Mouse (Mus musculus): Measurements from ENCODE around the gene Eif4g2. TPM values are rescaled to one million over a fixed set of nuclear protein-coding genes. Genes with fewer than 3 reads are reported as not detected.
A peak's percentile ranks its signal among the peaks of the same experiment; 100 is the strongest.

Gene Eif4g2
- total and polyA plus RNA-seq, 3 experiments, result 332 to 958 (median 935) TPM

GRCm38 (mm10) chr7:111028281-111029045 lies 54.4 kb downstream of the Eif4g2 start, which contains the start of gene Ctr9 (continued):
- peak in 1 of 2 experiments; percentile 15; a peak in 1 of 4 replicates for TF ChIP-seq EP300 (IDR thresholded peaks at IDR 0.05; ENCODE audit: low read depth in 1 of 2, low read length in 2 of 2)
- TF ChIP-seq KAT2A (conservative IDR thresholded peaks at IDR 0.05; ENCODE audit: low read depth, low read length), result peak; percentile 68; the same call in 1 of the 2 replicates
- TF ChIP-seq POLR2A (IDR thresholded peaks at IDR 0.05; ENCODE audit: control insufficient read depth in 1 of 2, insufficient read depth in 1 of 2, low read depth in 1 of 2, low read length in 2 of 2, poor library complexity in 1 of 2), result peak in 1 of 2 experiments; percentile 85; a peak in 2 of 4 replicates
- no peak for TF ChIP-seq USF1 (IDR thresholded peaks at IDR 0.05; ENCODE audit: low read depth, low read length)

- no peak for DNase-seq (ENCODE audit: low read depth, low spot score)
- no peak overlapping the region for H3K27ac ChIP-seq (ENCODE audit: control insufficient read depth, low read depth, low read length)
- peaks cover 10% of the 10 kb centered on the region for H3K79me2 ChIP-seq (ENCODE audit: control insufficient read depth, insufficient read depth, low read length, poor library complexity)
- no peak overlapping the region for H3K4me3 ChIP-seq (ENCODE audit: control insufficient read depth in 1 of 2, insufficient read depth in 1 of 2, low read depth in 2 of 2, low read length in 2 of 2)
- H3K4me1 ChIP-seq (ENCODE audit: control insufficient read depth in 1 of 2, insufficient read depth in 2 of 2, low read length in 2 of 2), result peaks cover 0 to 10% of the 10 kb centered on the region in 2 experiments; a peak in 3 of 4 replicates
- H3K9me3 ChIP-seq (replicated peaks; ENCODE audit: insufficient read depth, low read length), result no peaks in the 10 kb centered on the region
- H3K36me3 ChIP-seq (ENCODE audit: control insufficient read depth in 1 of 2, insufficient read depth in 2 of 2, low read length in 2 of 2), result peaks cover 0 to 9% of the 10 kb centered on the region in 2 experiments; a peak in 2 of 4 replicates
- H3K27me3 ChIP-seq (ENCODE audit: control insufficient read depth in 1 of 2, insufficient read depth in 2 of 2, low read length in 2 of 2), result no peaks in the 10 kb centered on the region
- TF ChIP-seq E2F4 (IDR thresholded peaks at IDR 0.05; ENCODE audit: borderline replicate concordance, low read depth, low read length) (no peak), ELF1 (IDR thresholded peaks at IDR 0.05; ENCODE audit: low read depth, low read length) (no peak), GABPA (IDR thresholded peaks at IDR 0.05; ENCODE audit: low read depth, low read length) (no peak), BHLHE40 (IDR thresholded peaks at IDR 0.05; ENCODE audit: borderline replicate concordance, low read depth, low read length) (no peak), JUND (IDR thresholded peaks at IDR 0.05; ENCODE audit: low read depth, low read length) (no peak), ZC3H11A (IDR thresholded peaks at IDR 0.05; ENCODE audit: low read depth, low read length) (no peak), USF2 (IDR thresholded peaks at IDR 0.05; ENCODE audit: borderline replicate concordance in 1 of 2, insufficient read depth in 1 of 2, low read depth in 1 of 2, low read length in 2 of 2) (no peak), MYB (IDR thresholded peaks at IDR 0.05; ENCODE audit: low read depth, low read length) (no peak), POLR2A (IDR thresholded peaks at IDR 0.05; ENCODE audit: control insufficient read depth in 1 of 2, insufficient read depth in 1 of 2, low read depth in 1 of 2, low read length in 2 of 2, poor library complexity in 1 of 2) (no peak), POLR2AphosphoS2 (IDR thresholded peaks at IDR 0.05; ENCODE audit: low read length) (no peak), GATA1 (IDR thresholded peaks at IDR 0.05; ENCODE audit: low read depth, low read length) (no peak), MAFK (IDR thresholded peaks at IDR 0.05; ENCODE audit: borderline replicate concordance, low read depth, low read length) (no peak), NRF1 (IDR thresholded peaks at IDR 0.05; ENCODE audit: insufficient read depth, low read depth, low read length, poor library complexity, severe bottlenecking) (no peak), RCOR1 (IDR thresholded peaks at IDR 0.05; ENCODE audit: low read depth, low read length) (no peak), ZKSCAN1 (IDR thresholded peaks at IDR 0.05; ENCODE audit: low read depth, low read length) (no peak), ZNF384 (IDR thresholded peaks at IDR 0.05; ENCODE audit: low read depth, low read length) (no peak), ETS1 (IDR thresholded peaks at IDR 0.05; ENCODE audit: low read depth, low read length) (no peak)
- no peak overlapping the region for H3K9ac ChIP-seq (ENCODE audit: control insufficient read depth, low read depth, low read length, poor library complexity, severe bottlenecking)
Observed at GRCm38 (mm10) chr7:111024912-111025311, 57.9 kb downstream of the Eif4g2 start.

Measured in MEL (cell line).